ENCODE assay signal across 8 mouse cellular contexts in the genomic region with DNA sequence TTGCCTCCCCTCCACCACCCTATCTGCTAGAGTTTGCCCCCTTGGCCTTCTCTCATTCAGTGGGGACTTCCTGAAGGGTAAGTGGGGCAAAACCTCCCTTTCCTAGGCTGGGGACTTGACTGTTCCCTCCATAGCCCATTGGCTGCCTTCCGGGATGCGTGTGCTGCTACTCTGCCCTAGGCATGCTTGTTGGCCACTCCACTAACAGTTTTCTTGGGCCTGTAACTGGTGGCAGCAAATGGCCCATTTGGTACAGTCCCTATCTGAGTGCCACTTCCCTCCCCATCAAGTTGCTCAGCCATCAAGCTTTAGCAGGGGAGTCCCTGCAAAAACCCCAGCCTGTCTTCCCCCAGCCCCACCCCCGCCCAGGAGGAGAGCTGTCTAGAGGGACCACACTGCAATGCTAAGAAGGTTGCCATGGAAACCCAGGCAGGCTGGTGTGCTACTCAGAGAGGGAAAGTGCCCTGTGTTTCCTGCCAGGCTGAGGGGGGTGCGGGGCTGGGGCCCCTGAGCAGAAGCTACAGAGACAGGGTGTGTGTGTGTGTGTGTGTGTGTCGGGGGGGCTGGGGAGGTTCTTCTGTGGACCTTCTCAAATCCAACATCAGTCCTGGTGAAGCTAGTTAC. TPM values are rescaled to one million over a fixed set of nuclear protein-coding genes. Genes with fewer than 3 reads are reported as not detected.
DNase-seq lines count a peak whose midpoint lies in the region; ATAC-seq lines count a peak whose summit lies in the region.

No protein-coding gene starts in this region.

- H3K4me3 ChIP-seq in limb, embryonic 10.5 days, result no peak overlapping the region

- peaks cover 36% of the 10 kb centered on the region for H3K4me1 ChIP-seq in limb, embryonic 10.5 days

- H3K36me3 ChIP-seq in limb, embryonic 10.5 days, result no peaks in the 10 kb centered on the region

- no peaks in the 10 kb centered on the region for H3K9me3 ChIP-seq in limb, embryonic 10.5 days (replicated peaks)

- H3K27ac ChIP-seq in limb, embryonic 10.5 days, result no peak overlapping the region

- 0 out of 2 replicates have a peak, but pooled peaks cover 4% of the 10 kb centered on the region for H3K27me3 ChIP-seq in limb, embryonic 10.5 days (ENCODE audit: low read depth, poor library complexity, severe bottlenecking)

- DNase-seq in embryo, embryonic 11 days, result peak; percentile 74
- DNase-seq in retina, embryonic 14.5 days (ENCODE audit: low spot score), result peak; percentile 58
- no peak for DNase-seq in liver
- DNase-seq in limb, embryonic 10.5 days (ENCODE audit: low spot score), result no peak
- no peak for DNase-seq in heart, adult 8-10 months (ENCODE audit: low spot score)

- WGBS in limb, embryonic 10.5 days, result 47% methylated on average over 5 of the region's 5 CpGs

- ATAC-seq in CD4-positive, CD25-positive, alpha-beta regulatory T cell, adult 4 months, result peak; percentile 97
- peak; percentile 96 for ATAC-seq in inflammation-experienced regulatory T-cells, adult 6 months
- ATAC-seq in erythroblast, adult 5-6 weeks (replicated peaks; ENCODE audit: low FRiP score, poor library complexity, severe bottlenecking), result no peak

RNA-seq across cellular contexts. Expression of a gene that starts 27.5 kb away (rescaled TPM):
- 1 to 10 TPM in 1 of 2 experiments, under 1 TPM in 1; 0.63 to 1.2 TPM for polyA plus RNA-seq in CD4-positive, CD25-positive, alpha-beta regulatory T cell, adult 4 months (2017; shearing (Covaris generic))
- 1 to 10 TPM in 2 of 3 experiments, under 1 TPM in 1; 0.58 to 1.1 (median 1.0) TPM for polyA plus RNA-seq in inflammation-experienced regulatory T-cells, adult 6 months (2017; shearing (Covaris generic))
- total RNA-seq in erythroblast, adult 5-6 weeks (2015; ENCODE audit: low replicate concordance), result 0.21 and 1.2 TPM in 2 replicates
- total RNA-seq in erythroblast, adult 5-6 weeks (2017; ENCODE audit: low replicate concordance), result 0.43 and 0.98 TPM in 2 replicates
- 0.24 and 0.39 TPM in 2 replicates for polyA plus RNA-seq in limb, embryonic 10.5 days (2016; fragmentation: Nextera tagmentation; extraction: Ambion mirVana)
- under 1 TPM in 3 of 4 experiments, not detected in 1; 0.06 to 0.14 (median 0.08) TPM for total RNA-seq in heart, adult 8-10 months (2022)

RNA-seq across cellular contexts. Expression of a gene that starts 42.7 kb away (rescaled TPM):
- 10 to 100 TPM; 32.5 to 33.4 TPM for polyA plus RNA-seq in CD4-positive, CD25-positive, alpha-beta regulatory T cell, adult 4 months (2017; shearing (Covaris generic))
- 10 to 100 TPM; 28.4 to 30.8 (median 30.0) TPM for polyA plus RNA-seq in inflammation-experienced regulatory T-cells, adult 6 months (2017; shearing (Covaris generic))
- 7.5 and 21.1 TPM in 2 replicates for total RNA-seq in erythroblast, adult 5-6 weeks (2015; ENCODE audit: low replicate concordance)
- 1.7 and 4.1 TPM in 2 replicates for total RNA-seq in erythroblast, adult 5-6 weeks (2017; ENCODE audit: low replicate concordance)
- polyA plus RNA-seq in limb, embryonic 10.5 days (2016; fragmentation: Nextera tagmentation; extraction: Ambion mirVana), result 36.4 and 37.3 TPM in 2 replicates
- 1 to 10 TPM; 2.6 to 3.4 (median 2.9) TPM for total RNA-seq in heart, adult 8-10 months (2022)

RNA-seq across cellular contexts. Expression of a gene that starts 50.7 kb away (rescaled TPM):
- polyA plus RNA-seq in CD4-positive, CD25-positive, alpha-beta regulatory T cell, adult 4 months (2017; shearing (Covaris generic)), result 10 to 100 TPM; 64.7 to 67.5 TPM
- polyA plus RNA-seq in inflammation-experienced regulatory T-cells, adult 6 months (2017; shearing (Covaris generic)), result 10 to 100 TPM; 56.4 to 70.1 (median 67.4) TPM
- 27.9 and 30.3 TPM in 2 replicates for total RNA-seq in erythroblast, adult 5-6 weeks (2015; ENCODE audit: low replicate concordance)
- total RNA-seq in erythroblast, adult 5-6 weeks (2017; ENCODE audit: low replicate concordance), result 30.0 and 36.3 TPM in 2 replicates
- 129 TPM in 2 replicates for polyA plus RNA-seq in limb, embryonic 10.5 days (2016; fragmentation: Nextera tagmentation; extraction: Ambion mirVana)
- total RNA-seq in heart, adult 8-10 months (2022), result 10 to 100 TPM; 52.4 to 55.1 (median 54.4) TPM

Comparison
In these comparisons a context has a peak if more than half of its experiments do, and no peak if none do; other contexts are left out.
1. DNase-seq: peak in embryo, embryonic 11 days (single experiment) and retina, embryonic 14.5 days (single experiment); none in liver (single experiment), limb, embryonic 10.5 days (single experiment) and heart, adult 8-10 months (single experiment).